Mouse (Mus musculus) bone marrow macrophage, adult 2 months (primary cell): ENCODE results near the gene Mphosph6.

Experiments used
- CTCF ChIP-seq: IDR thresholded peaks from 2 replicates; pipeline ENCODE4 v1.5.1; 2012; ENCODE audit warnings: low read depth, mild to moderate bottlenecking, low read length, moderate library complexity
- POLR2A ChIP-seq: IDR thresholded peaks from 2 replicates; pipeline ENCODE4 v1.6.1; 2012; ENCODE audit warnings: mild to moderate bottlenecking, low read depth, low read length, borderline replicate concordance

DNA sequence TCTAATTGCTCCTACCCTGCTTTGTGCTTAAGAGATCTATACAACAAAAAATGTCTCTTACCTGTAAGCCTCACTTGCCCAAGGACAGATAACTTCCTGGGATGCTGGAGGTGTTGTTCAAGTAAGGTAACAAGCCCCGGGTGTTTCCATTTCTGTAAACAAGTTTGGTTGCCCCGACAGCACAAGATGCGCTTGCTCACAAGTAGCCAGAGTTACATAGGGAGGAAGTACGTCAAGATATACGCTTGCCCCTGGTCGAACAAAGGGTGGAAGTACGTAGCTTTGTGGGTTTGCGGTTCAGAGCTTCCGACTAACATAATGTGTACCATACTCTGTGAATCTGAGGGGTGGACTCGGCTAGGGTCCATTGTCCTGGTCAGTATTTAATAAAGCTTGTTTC lies 25.7 kb downstream of the Mphosph6 start:
- TF ChIP-seq POLR2A: no peak
- TF ChIP-seq CTCF: no peak
